Mouse (Mus musculus) thymus, postnatal 10 days (tissue): ENCODE measurements around the gene Gm5622.
"Not testable (repeated sequence)": the region's sequence is repeated elsewhere in the genome, so short reads cannot be mapped to it uniquely, and the experiment has no call there.

Source experiments
- DNase-seq, 2 experiments: peaks; one replicate each; pipeline ENCODE4 v3.0.0; 2021; ENCODE audit warnings: low spot score in 2 of 2

Gene Gm5622

GRCm38 (mm10) chr14:51552490-51552889 lies at the start of gene Gm5622:
Gene Gm5622 (plus strand): TSS chr14:51552790.
- no peak for DNase-seq

- no peak for DNase-seq
Observed at GRCm38 (mm10) chr14:51507416-51507815, 45.2 kb upstream of the Gm5622 start.

DNA sequence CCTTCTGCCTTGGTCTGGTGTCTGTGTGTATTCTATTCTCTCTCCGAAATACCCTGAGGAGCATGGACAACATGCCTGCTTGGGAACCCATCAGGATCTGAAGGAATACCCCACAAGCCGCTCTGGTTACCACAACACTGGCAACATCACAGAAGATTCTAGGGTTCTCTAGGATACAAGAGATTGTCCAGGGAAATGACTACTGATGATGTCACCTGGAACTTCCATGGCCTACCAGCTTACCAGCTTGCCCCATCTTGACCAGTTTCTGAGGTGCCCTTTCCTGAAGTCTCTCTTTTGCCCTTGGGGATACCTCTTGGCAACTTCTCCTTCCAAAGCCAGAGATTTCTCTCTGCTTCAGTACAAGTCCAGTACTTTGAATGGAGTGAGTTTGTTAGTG lies 21.4 kb downstream of the Gm5622 start, which contains the start of gene Gm17175:
Gene Gm17175, minus strand, starts transcription at position 101 of the 400 bp plus-strand sequence.
- DNase-seq = not testable (repeated sequence)

DNA sequence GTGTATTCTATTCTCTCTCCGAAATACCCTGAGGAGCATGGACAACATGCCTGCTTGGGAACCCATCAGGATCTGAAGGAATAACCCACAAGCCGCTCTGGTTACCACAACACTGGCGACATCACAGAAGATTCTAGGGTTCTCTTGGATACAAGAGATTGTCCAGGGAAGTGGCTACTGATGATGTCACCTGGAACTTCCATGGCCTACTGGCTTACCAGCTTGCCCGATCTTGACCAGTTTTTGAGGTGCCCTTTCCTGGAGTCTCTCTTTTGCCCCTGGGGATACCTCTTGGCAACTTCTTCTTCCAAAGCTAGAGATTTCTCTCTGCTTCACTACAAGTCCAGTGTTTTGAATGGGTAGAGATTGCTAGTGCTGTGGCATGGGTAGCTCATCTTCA lies 39.4 kb downstream of the Gm5622 start, which contains the start of gene Gm17174:
Gene Gm17174, minus strand, starts transcription at position 101 of the 400 bp plus-strand sequence.
- not testable (repeated sequence) for DNase-seq

DNA sequence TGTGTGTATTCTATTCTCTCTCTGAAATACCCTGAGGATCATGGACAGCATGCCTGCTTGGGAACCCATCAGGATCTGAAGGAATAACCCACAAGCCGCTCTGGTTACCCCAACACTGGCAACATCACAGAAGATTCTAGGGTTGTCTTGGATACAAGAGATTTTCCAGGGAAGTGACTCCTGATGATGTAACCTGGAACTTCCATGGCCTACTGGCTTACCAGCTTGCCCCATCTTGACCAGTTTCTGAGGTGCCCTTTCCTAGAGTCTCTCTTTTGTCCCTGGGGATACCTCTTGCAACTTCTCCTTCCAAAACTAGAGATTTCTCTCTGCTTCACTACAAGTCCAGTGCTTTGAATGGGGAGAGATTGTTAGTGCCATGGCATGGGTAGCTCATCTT lies 58.6 kb downstream of the Gm5622 start, which contains the start of gene Gm17078:
Gene Gm17078, minus strand, starts transcription at position 101 of the 400 bp plus-strand sequence.
- DNase-seq = no peak

DNA sequence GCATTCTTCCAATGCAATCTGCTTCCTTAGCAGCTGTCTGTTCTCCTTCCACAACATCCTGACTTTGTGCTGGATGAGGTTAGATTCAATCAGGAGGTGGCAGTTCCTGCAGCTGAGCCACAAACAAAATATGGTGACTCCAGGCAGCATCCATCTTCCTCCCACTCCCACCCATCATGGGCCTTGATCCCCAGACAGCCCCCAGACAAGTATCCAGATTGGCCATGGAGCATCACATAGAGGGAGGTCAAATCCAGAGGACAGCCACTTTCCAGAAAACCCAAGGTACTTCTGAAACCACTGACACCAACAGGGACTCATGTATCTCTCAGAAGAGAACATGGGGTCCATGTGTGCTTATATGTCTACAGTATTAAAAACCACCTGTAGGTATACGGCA lies 79.8 kb downstream of the Gm5622 start:
- peak; percentile 3 to 16 for DNase-seq

DNA sequence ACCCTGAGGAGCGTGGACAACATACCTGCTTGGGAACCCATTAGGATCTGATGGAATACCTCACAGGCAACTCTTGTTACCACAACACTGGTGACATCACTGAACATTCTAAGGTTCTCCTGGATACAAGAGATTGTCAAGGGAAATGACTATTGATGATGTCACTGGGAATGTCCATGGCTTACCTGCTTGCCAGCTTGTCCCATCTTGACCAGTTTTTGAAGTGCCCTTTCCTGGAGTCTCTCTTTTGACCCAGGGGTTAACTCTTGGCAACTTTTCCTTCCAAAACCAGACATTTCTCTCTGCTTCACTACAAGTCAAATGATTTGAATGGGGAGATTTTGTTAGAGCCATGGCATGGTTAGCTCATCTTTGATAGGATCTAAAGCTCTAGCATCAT lies 83.0 kb downstream of the Gm5622 start, which contains the start of gene Gm4181:
Gene Gm4181, minus strand, starts transcription at position 101 of the 400 bp plus-strand sequence.
- DNase-seq = not testable (repeated sequence)

DNA sequence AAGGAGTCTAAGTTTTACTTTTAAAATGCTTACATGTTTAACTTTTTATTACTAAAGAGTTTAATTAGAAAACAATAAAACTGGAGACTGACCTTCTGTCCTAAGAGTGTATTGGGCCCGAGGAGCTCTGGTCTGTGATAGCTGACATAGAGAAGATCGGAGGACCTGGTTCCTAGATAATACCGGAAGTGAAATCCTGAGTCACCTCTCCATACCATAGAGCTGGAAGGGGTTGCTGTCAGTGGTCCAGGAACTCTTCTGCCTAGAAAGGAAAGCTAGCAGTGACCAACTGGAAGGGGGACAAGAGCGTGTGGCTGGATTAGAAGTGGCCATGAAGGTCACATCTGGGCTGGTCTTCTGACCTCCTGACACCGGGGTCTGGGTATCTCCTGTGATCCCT lies 124.7 kb downstream of the Gm5622 start:
- no peak for DNase-seq

GRCm38 (mm10) chr14:51695368-51695767 lies 142.8 kb downstream of the Gm5622 start, which contains the start of gene Gm17079:
Gene Gm17079 (minus strand): TSS chr14:51695468.
- not testable (repeated sequence) for DNase-seq
